Mouse (Mus musculus): ENCODE data around the gene Lrmda. TPM values are rescaled to one million over a fixed set of nuclear protein-coding genes. Genes with fewer than 3 reads are reported as not detected.

The Lrmda gene
- polyA plus RNA-seq, 1 experiment from 2014 or later, result 0.20 TPM

GRCm38 (mm10) chr14:22059348-22059861 is 39.9 kb downstream of the Lrmda start:
- Histone ChIP-seq H3K4me3 (no peak overlapping the region), H3K4me1 (peaks cover 22% of the 10 kb centered on the region), H3K36me3 (replicated peaks) (no peaks in the 10 kb centered on the region), H3K27ac (no peak overlapping the region), H3K27me3 (ENCODE audit: poor library complexity, severe bottlenecking) (peaks cover 36% of the 10 kb centered on the region), H3K9me3 (no peaks in the 10 kb centered on the region)
- WGBS, result 89% methylated on average over 6 of the region's 6 CpGs
- no peak for DNase-seq (ENCODE audit: extremely low spot score, low spot score)

DNA sequence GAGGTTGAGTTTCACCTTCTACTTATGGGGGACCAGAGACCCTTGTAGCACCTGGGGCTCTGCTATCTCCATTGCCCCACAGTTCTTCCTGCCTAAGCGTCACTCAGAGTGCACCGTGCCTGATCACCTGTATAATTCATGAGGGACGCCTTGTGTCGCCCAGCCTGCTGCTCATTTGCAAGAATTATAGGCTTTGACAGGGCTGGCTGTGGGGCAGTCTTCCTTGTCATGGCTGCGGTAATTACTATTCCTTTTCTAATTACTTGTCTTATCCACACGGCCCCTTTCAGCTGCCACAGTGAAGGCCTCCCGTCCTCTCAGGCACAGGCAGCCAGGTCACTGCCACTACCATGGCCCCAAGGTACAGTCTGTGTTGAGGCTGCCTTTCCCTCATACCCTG is 41.3 kb downstream of the Lrmda start:
- H3K27me3 ChIP-seq (ENCODE audit: poor library complexity, severe bottlenecking), result peaks cover 30% of the 10 kb centered on the region
- H3K4me3 ChIP-seq, result no peak overlapping the region
- no peak for DNase-seq (ENCODE audit: extremely low spot score, low spot score)
- no peaks in the 10 kb centered on the region for H3K36me3 ChIP-seq (replicated peaks)
- 73% methylated on average over 7 of the region's 7 CpGs for WGBS
- no peak overlapping the region for H3K27ac ChIP-seq
- H3K4me1 ChIP-seq, result peaks cover 11% of the 10 kb centered on the region
- H3K9me3 ChIP-seq, result no peaks in the 10 kb centered on the region

- H3K4me1 ChIP-seq, result peaks cover 8% of the 10 kb centered on the region
- DNase-seq (ENCODE audit: extremely low spot score, low spot score), result no peak
- 87% methylated on average over 9 of the region's 9 CpGs for WGBS
Observed at GRCm38 (mm10) chr14:22062117-22062855, 42.8 kb downstream of the Lrmda start.

DNA sequence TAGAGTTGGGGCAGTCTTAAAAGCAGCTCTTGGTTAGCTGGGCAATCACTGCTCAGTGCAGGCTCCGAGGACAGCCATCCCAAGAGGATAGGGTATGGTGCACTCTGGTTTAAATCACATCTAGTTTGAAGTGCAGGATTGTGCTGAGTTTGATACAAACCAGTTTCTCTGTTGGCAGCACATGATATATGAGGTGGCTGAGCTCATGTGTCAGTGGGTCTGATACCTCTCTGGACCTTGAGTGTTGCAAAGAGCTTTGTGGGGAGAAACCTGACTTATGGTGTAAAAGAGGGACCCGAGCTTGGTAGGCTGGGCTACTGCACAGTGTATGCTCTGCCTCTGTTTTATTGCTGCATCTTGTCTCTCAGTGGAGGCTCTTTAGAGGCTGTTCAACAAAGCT is 49.7 kb downstream of the Lrmda start:
- no peak overlapping the region for H3K27ac ChIP-seq
- no peaks in the 10 kb centered on the region for H3K9me3 ChIP-seq
- H3K36me3 ChIP-seq (replicated peaks), result no peaks in the 10 kb centered on the region
- peaks cover 59% of the 10 kb centered on the region for H3K27me3 ChIP-seq (ENCODE audit: poor library complexity, severe bottlenecking)
- no peak overlapping the region for H3K4me3 ChIP-seq
- DNase-seq (ENCODE audit: extremely low spot score, low spot score), result no peak
- WGBS, result 80% methylated on average over 2 of the region's 2 CpGs
- H3K4me1 ChIP-seq, result peaks cover 16% of the 10 kb centered on the region

More at GRCm38 (mm10) chr14:22062117-22062855, 42.8 kb downstream of the Lrmda start:
- H3K27me3 ChIP-seq (ENCODE audit: poor library complexity, severe bottlenecking), result peaks cover 24% of the 10 kb centered on the region
- H3K9me3 ChIP-seq, result no peaks in the 10 kb centered on the region
- no peaks in the 10 kb centered on the region for H3K36me3 ChIP-seq (replicated peaks)
- no peak overlapping the region for H3K4me3 ChIP-seq
- no peak overlapping the region for H3K27ac ChIP-seq

DNA sequence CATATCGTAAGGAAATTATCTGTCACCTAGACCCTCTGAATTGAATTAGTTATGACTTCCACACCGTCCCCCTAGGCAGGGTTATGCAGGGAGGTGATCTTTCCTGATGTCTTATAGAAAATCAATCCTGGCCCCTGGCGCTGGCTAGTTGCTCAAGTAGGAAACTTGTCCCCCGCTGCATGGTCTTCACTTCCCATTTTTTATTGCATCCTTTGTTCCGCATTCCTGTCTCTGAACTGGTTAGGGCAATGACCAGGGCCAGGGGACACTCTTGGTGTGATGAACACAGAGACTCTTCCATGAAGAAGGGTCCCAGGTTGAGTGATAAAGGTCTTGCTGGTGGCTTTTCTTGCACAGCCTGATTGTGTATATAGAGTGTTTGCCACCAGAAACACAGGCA is 53.9 kb downstream of the Lrmda start:
- H3K27me3 ChIP-seq (ENCODE audit: poor library complexity, severe bottlenecking), result peaks cover 84% of the 10 kb centered on the region
- no peaks in the 10 kb centered on the region for H3K9me3 ChIP-seq
- H3K4me3 ChIP-seq, result no peak overlapping the region
- H3K36me3 ChIP-seq (replicated peaks), result no peaks in the 10 kb centered on the region
- no peak for DNase-seq (ENCODE audit: extremely low spot score, low spot score)
- H3K4me1 ChIP-seq, result peaks cover 33% of the 10 kb centered on the region
- 80% methylated on average over 5 of the region's 5 CpGs for WGBS
- no peak overlapping the region for H3K27ac ChIP-seq

- Histone ChIP-seq H3K27ac (peak overlapping the region; percentile 65), H3K36me3 (replicated peaks) (no peaks in the 10 kb centered on the region), H3K27me3 (ENCODE audit: poor library complexity, severe bottlenecking) (peaks cover 82% of the 10 kb centered on the region), H3K4me1 (peaks cover 33% of the 10 kb centered on the region), H3K9me3 (no peaks in the 10 kb centered on the region), H3K4me3 (peak overlapping the region; percentile 29; the same call in 1 of the 2 replicates)
- peak; percentile 46 for DNase-seq (ENCODE audit: extremely low spot score, low spot score)
- WGBS, result 23% methylated on average over 16 of the region's 16 CpGs
Observed at GRCm38 (mm10) chr14:22074229-22074628, 54.7 kb downstream of the Lrmda start.

- Histone ChIP-seq H3K27me3 (ENCODE audit: poor library complexity, severe bottlenecking) (peaks cover 42% of the 10 kb centered on the region), H3K36me3 (replicated peaks) (0 out of 2 replicates have a peak, but pooled peaks cover 5% of the 10 kb centered on the region), H3K4me3 (no peak overlapping the region), H3K9me3 (peaks cover 15% of the 10 kb centered on the region), H3K4me1 (peaks cover 21% of the 10 kb centered on the region), H3K27ac (peak overlapping the region; percentile 53)
- WGBS, result 46% methylated on average over 3 of the region's 3 CpGs
- DNase-seq (ENCODE audit: extremely low spot score, low spot score), result no peak
Observed at GRCm38 (mm10) chr14:22083931-22084330, 64.4 kb downstream of the Lrmda start.

DNA sequence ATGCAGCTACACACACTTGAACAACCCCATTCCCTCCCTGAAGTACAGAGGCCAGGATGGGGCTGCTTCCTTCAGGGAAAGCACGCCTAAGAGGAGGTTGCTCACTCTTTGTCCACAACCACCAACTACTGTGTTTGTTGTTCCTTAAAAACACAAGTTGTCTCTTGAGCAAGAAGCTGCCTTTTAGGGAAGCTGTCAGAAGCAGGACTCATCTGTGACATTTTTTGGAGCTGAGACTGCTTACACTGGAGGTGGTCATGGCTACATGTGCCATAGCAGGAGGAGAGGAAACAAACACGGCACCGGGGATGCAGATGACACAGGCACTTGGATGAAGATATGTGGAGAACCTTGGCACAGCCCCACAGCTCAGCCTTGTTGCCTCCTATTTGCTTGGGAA is 65.9 kb downstream of the Lrmda start:
- H3K9me3 ChIP-seq, result peaks cover 16% of the 10 kb centered on the region
- H3K4me3 ChIP-seq, result no peak overlapping the region
- H3K4me1 ChIP-seq, result peaks cover 35% of the 10 kb centered on the region
- no peak for DNase-seq (ENCODE audit: extremely low spot score, low spot score)
- H3K27ac ChIP-seq, result no peak overlapping the region
- peaks cover 41% of the 10 kb centered on the region for H3K27me3 ChIP-seq (ENCODE audit: poor library complexity, severe bottlenecking)
- 96% methylated on average over 3 of the region's 3 CpGs for WGBS
- H3K36me3 ChIP-seq (replicated peaks), result 0 out of 2 replicates have a peak, but pooled peaks cover 5% of the 10 kb centered on the region

DNA sequence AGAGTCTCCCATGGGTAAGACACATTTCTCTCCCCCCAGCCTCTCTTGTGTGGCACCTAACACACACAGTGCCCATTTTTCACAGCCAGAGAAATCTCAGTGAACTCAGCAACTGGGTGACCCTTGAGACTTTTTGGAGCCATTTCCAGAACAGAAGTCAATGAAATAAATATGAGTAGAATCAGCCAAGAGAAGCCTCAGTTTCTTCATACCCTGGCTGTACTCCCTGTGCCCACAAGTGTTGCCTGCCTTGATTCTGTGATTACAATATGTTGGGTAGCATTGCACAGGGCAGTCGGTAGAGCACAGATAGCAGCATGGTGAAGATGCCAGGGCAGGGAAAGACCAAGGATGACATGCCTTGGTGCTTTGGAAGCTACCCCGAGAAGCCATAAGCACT is 69.1 kb downstream of the Lrmda start:
- WGBS, result 87% methylated on average over 2 of the region's 2 CpGs
- Histone ChIP-seq H3K36me3 (replicated peaks) (0 out of 2 replicates have a peak, but pooled peaks cover 5% of the 10 kb centered on the region), H3K27me3 (ENCODE audit: poor library complexity, severe bottlenecking) (peaks cover 21% of the 10 kb centered on the region; the same call in 1 of the 2 replicates), H3K9me3 (peaks cover 13% of the 10 kb centered on the region), H3K27ac (no peak overlapping the region), H3K4me1 (peaks cover 50% of the 10 kb centered on the region), H3K4me3 (no peak overlapping the region)
- no peak for DNase-seq (ENCODE audit: extremely low spot score, low spot score)

DNA sequence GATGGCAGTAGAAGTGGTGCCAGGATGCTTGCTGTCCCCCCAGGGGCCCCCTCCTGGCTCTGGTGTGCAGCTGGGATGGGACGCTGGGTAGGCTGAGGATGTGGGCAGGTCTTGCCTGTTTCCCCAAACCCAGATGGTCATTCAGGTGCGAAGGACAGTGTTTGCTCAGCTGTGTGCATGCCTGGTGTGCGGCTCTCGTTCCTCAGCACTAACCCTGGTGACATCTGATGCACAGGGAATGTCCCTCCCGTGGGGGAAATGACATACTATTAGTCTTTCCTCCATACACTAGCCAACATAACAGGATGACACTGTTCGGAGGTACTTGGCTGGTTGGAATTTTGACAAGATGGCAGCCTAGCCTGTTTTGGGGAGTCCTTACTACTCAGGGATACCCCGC is 69.8 kb downstream of the Lrmda start:
- H3K36me3 ChIP-seq (replicated peaks), result 0 out of 2 replicates have a peak, but pooled peaks cover 5% of the 10 kb centered on the region
- WGBS, result 85% methylated on average over 7 of the region's 7 CpGs
- no peak overlapping the region for H3K4me3 ChIP-seq
- peaks cover 42% of the 10 kb centered on the region for H3K4me1 ChIP-seq
- H3K27me3 ChIP-seq (ENCODE audit: poor library complexity, severe bottlenecking), result peaks cover 25% of the 10 kb centered on the region
- peaks cover 13% of the 10 kb centered on the region for H3K9me3 ChIP-seq
- DNase-seq (ENCODE audit: extremely low spot score, low spot score), result no peak
- no peak overlapping the region for H3K27ac ChIP-seq

- peaks cover 13% of the 10 kb centered on the region for H3K9me3 ChIP-seq
- peaks cover 38% of the 10 kb centered on the region for H3K4me1 ChIP-seq
- 0 out of 2 replicates have a peak, but pooled peaks cover 5% of the 10 kb centered on the region for H3K36me3 ChIP-seq (replicated peaks)
- H3K27ac ChIP-seq, result no peak overlapping the region
- no peak for DNase-seq (ENCODE audit: extremely low spot score, low spot score)
- no peak overlapping the region for H3K4me3 ChIP-seq
- 72% methylated on average over 8 of the region's 8 CpGs for WGBS
- H3K27me3 ChIP-seq (ENCODE audit: poor library complexity, severe bottlenecking), result peaks cover 25% of the 10 kb centered on the region
Observed at GRCm38 (mm10) chr14:22089866-22090470, 70.5 kb downstream of the Lrmda start.

DNA sequence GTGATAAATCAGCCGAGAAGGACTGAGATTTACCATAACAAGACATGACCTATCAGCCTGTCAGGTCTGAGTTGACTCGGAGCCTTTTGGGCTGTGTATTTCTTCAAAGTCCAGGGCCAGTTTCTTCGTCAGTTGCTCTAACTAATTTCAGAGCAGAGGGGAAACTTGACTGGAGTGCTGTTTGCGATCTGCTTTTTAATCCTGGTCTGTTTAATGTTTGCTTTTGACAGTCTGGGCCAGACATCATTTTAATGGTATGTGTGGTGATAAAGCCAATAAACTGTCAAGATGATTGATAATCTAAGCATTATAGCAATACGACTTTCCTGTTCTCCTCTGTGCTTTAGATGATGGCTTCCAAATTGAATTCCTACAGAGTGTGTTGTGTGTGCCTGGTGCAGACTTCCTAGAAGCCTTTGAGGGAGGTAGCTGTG is 71.3 kb downstream of the Lrmda start:
- peaks cover 38% of the 10 kb centered on the region for H3K4me1 ChIP-seq
- no peak overlapping the region for H3K4me3 ChIP-seq
- 85% methylated on average over 5 of the region's 5 CpGs for WGBS
- H3K27me3 ChIP-seq (ENCODE audit: poor library complexity, severe bottlenecking), result peaks cover 24% of the 10 kb centered on the region
- 0 out of 2 replicates have a peak, but pooled peaks cover 5% of the 10 kb centered on the region for H3K36me3 ChIP-seq (replicated peaks)
- no peak overlapping the region for H3K27ac ChIP-seq
- DNase-seq (ENCODE audit: extremely low spot score, low spot score), result no peak
- peaks cover 13% of the 10 kb centered on the region for H3K9me3 ChIP-seq

DNA sequence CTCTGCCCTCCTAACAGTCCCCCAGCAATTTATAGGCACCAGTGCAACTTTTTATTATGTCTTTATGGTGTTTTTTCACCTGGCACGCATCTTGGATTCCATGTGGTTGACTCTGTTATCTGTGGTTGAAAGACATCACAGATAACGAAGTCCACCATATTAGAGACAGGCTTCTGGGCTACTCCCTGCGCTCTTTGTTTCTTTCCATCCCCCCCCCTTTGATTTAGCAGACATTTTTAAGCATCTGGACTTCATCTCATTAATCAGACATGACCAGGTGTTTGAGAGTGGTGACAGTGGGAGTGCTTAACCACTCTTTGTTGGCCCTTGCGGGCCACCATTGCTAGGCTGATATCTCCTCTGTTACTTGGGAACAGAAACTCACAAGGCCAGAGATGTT is 71.8 kb downstream of the Lrmda start:
- H3K27ac ChIP-seq, result no peak overlapping the region
- peaks cover 38% of the 10 kb centered on the region for H3K4me1 ChIP-seq
- 86% methylated on average over 4 of the region's 4 CpGs for WGBS

More for the DNA sequence above, 71.8 kb downstream of the Lrmda start:
- Histone ChIP-seq H3K27me3 (ENCODE audit: poor library complexity, severe bottlenecking) (peaks cover 24% of the 10 kb centered on the region), H3K9me3 (peaks cover 13% of the 10 kb centered on the region), H3K36me3 (replicated peaks) (0 out of 2 replicates have a peak, but pooled peaks cover 5% of the 10 kb centered on the region), H3K4me3 (no peak overlapping the region)
- no peak for DNase-seq (ENCODE audit: extremely low spot score, low spot score)

Measured in forebrain, embryonic 10.5 days (tissue).